22 mouse cellular contexts compared by ENCODE assay signal in the genomic region with DNA sequence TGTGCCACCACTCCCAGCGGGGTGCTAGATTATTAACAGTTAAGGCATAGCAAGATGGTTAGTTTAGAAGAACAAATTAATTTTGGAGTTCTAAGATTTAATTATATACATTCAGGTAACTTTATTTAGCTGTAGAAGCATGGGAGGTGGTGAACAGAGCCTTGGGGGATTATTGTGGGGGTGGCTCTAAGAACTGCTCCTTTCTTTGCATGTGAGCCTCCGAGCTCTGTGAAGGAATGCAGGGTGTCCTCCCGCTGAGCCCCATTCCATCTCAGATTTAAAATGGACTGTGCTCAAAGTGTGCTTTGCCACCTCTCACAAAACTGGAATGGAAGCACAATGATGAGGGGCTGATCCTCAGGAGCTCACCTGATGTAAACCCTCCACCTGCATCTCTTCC.
DNase-seq lines count a peak whose midpoint lies in the region; ATAC-seq lines count a peak whose summit lies in the region.
"Had no signal": no experiment of that assay in that cellular context is flagged by ENCODE, and none has a peak within 500 bp of the region (broad histone marks: within the 10 kb centered on the region; RNA-seq: fewer than 3 reads in every experiment).

No protein-coding gene starts in this region.

- H3K4me3 ChIP-seq in embryonic facial prominence, embryonic 10.5 days, result no peak overlapping the region

- H3K4me1 ChIP-seq in embryonic facial prominence, embryonic 10.5 days, result no peaks in the 10 kb centered on the region

- no peak overlapping the region for H3K27ac ChIP-seq in embryonic facial prominence, embryonic 10.5 days (replicated peaks)

- DNase-seq in frontal cortex, postnatal 10 days (ENCODE audit: low spot score in 2 of 2), result no peak
- peak; percentile 58 for DNase-seq in brain, adult 2 months (ENCODE audit: low read depth, low spot score)
- peak; percentile 52 for DNase-seq in telencephalon, adult 2 months (ENCODE audit: low read depth, low spot score)
- DNase-seq in urinary bladder, postnatal 14 days (ENCODE audit: low spot score), result no peak
- no peak for DNase-seq in embryonic facial prominence, embryonic 10.5 days (ENCODE audit: low spot score)
- DNase-seq: adrenal gland, adult 2 months; adrenal gland, adult 8-10 months; adrenal gland, postnatal 10 days; adrenal gland, postnatal 14 days; adrenal gland, postnatal 25 days; adrenal gland, postnatal 36 days; B cell, adult 2 months; cerebellum, adult 11 months; cerebellum, adult 11-12 months; cerebellum, adult 18-20 months; cerebellum, adult 2 months had no signal

- peak; percentile 45; the same call in 1 of the 2 replicates for ATAC-seq in frontal cortex, adult (ENCODE audit: low TSS enrichment)
- ATAC-seq: activated CD4-positive, CD25-positive, alpha-beta regulatory T cell, adult 4 months; CD4-positive, CD25-positive, alpha-beta regulatory T cell, adult 4 months; Patski had no signal

- no peaks in the 10 kb centered on the region for H3K9me3 ChIP-seq in embryonic facial prominence, embryonic 10.5 days
- H3K9me3 ChIP-seq: G1E had no signal

- no peaks in the 10 kb centered on the region for H3K36me3 ChIP-seq in embryonic facial prominence, embryonic 10.5 days (replicated peaks)
- H3K36me3 ChIP-seq: G1E had no signal

- no peaks in the 10 kb centered on the region for H3K27me3 ChIP-seq in embryonic facial prominence, embryonic 10.5 days (replicated peaks; ENCODE audit: low read depth, poor library complexity, severe bottlenecking)
- H3K27me3 ChIP-seq: CH12.LX had no signal

- 77% methylated on average over 3 of the region's 3 CpGs for WGBS in embryonic facial prominence, embryonic 10.5 days

Comparison
In these comparisons a context has a peak if more than half of its experiments do, and no peak if none do; other contexts are left out.
1. DNase-seq: peak in brain, adult 2 months (single experiment) and telencephalon, adult 2 months (single experiment); none in frontal cortex, postnatal 10 days (0 of 2), urinary bladder, postnatal 14 days (single experiment) and embryonic facial prominence, embryonic 10.5 days (single experiment).